Mouse (Mus musculus): Measurements from ENCODE around the gene Nepro.
A peak's percentile ranks its signal among the peaks of the same experiment; 100 is the strongest.

The Nepro gene

DNA sequence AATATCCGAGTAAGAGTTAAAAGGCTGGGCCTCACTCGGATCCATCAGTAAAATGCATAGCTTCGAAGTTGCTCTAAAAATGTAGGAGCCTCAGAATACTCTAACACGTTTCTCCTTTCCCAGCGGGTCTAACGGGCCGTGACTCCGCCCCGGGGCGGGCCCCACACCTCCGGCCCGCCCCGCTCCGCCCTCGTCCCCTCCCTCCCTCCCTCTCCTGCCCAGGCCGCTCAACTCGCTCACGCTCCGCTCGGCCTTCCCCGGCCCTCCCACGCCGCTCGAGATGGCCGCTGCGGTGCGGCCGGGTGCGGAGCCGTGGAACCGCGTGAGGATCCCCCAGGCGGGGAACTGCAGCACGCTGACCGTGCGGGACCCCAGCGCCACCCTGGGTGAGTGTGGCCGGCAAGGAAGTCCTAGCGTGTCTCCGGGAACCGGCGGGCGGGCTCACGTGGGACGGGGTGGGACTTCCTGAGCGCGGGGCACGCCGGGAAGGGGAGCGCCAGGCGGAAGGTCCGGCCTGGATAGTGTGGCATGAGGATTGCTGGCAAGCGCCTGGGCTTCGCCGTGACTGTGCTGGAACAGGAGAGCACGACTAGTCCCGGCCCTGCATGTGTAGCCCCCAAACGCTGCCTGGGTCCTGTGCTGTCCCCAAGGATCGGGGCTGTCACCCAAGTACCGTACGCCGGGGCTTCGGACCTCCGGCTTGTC is at the start of gene Nepro:
Nepro (plus strand) TSS at position 219 of the 705 bp plus-strand sequence.
- DNase-seq, result peak; percentile 95

DNA sequence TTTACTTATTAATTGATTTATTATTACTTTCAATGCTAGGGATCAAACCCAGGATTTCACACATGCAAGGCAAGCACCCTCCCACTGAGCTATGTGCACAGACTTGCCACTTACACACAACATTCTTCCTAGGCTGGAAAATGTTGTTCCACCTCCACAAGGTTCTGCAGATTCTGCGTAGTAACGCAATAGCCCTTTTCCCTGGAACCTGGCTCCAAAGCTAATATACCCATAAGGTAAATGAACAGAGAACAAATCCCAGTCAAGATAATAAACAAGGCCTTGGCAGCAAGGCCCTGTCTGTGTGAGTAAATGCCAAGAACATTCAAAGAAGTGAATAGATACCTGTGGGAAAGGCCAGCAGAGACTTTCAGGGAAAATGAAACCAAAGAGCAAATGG is 47.7 kb upstream of the Nepro start:
- no peak for DNase-seq

DNA sequence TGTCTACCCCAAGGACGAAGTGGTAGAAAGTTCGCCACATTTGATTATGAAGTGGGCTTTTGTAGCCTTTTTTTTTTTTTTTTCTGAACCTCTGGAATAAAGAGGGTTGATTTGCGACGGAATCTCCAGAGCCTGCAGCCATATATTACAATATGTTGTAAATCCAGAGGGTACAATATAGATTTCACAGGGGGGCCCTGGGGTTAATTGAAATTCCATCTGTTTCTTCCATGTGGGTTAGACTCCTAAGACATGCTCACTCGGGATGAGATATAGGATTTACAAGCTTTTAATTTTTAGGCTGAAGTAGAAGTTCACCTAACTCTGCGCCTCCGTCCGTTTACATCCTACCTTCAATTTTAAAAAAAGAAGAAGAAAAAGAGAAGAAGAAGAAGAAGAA is 45.0 kb upstream of the Nepro start:
- no peak for DNase-seq

DNA sequence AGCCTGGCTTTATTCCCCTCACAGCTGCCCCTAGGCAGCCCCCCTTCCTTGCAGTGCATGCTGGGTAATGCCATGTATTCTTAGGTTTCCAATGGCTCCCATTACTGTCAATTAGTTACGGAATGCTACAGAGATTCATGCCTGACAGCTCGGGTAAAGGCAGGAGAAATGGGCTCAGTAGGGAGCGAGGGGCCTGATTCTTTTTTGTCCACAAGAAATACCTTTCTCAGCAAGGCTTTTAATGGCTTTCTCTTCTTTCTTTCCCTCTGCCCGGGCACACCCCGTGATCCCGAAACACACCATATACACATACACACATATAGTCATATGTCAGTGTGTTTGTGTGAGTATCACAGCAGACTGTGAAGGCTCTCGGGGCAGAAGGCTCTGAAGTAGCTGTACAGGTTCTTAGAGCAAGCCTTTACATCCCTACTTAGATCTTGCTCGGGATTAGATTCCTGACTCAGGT is 44.6 kb upstream of the Nepro start:
- no peak for DNase-seq

DNA sequence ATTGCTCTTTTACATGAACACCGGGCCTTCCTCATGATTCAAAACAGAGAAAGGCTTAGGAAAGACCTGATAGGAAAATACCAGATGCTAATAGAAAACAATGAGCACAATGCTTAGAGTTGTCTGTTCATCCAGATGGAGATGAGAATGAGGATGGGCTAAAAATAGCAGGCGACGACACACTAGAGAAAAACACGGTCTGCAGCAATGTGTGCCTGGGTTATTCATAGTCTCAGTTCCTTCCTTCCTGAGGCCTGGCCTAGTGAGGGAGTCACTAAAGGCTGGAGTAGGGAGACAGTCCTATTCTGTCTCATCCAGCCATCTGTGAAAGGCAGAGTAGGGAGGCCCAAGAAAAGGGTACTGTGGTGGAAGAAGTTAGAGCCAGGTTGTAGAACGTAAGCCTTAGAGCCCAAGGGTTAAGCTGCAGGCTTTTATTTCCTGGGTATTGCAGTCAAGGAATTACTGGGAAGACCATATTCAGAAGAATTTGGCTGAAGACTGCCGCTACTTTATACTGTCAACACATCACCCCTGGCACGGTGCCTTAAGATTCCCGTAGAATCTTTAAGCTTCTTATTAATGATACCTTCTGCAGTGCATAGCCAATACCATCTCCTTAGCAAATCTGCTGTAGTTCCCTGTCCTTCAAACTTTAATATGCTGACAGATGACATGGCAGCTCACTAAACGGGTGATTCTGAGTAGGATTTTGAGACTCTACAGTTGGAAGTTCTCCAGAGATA is 43.2 kb upstream of the Nepro start:
- DNase-seq, result no peak

DNA sequence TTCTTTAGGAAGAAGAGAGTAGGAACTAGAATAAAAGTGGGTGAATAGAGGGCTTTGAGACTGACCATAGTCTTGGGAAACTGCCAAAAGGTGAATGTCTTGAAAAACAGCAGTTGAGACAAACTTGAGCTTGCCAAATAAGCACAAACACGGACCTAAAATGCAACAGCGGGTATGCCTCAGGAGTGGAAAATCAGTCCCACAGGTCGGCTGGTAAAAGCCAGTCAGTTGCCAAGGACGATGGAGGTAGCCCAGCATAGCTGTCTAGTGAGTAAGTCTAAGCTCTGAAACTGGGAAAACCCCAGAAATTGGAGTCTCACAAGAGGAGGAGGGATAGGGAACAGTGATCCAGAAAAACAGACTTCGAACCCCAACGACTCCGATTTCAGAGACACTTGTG is 39.5 kb upstream of the Nepro start:
- DNase-seq, result no peak

DNA sequence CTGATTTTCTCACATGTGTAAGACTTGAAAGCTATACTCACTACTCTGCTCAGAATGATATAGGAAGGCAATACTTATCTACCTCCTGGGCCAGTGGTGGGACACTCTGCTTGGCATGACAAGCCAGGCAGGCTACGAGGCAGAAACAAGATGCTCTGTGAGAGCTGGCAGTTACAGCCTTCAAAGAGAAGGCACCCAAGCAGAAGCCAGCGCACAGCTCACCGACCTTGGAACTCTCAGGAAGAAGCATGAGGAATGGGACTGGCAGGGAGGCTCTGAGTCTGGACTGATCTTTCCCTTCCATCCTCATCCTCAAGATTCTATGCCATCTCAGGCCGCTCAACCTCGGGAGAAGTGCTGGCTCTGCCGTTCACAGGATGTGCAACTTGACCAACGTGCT is 38.7 kb upstream of the Nepro start:
- DNase-seq, result no peak

DNA sequence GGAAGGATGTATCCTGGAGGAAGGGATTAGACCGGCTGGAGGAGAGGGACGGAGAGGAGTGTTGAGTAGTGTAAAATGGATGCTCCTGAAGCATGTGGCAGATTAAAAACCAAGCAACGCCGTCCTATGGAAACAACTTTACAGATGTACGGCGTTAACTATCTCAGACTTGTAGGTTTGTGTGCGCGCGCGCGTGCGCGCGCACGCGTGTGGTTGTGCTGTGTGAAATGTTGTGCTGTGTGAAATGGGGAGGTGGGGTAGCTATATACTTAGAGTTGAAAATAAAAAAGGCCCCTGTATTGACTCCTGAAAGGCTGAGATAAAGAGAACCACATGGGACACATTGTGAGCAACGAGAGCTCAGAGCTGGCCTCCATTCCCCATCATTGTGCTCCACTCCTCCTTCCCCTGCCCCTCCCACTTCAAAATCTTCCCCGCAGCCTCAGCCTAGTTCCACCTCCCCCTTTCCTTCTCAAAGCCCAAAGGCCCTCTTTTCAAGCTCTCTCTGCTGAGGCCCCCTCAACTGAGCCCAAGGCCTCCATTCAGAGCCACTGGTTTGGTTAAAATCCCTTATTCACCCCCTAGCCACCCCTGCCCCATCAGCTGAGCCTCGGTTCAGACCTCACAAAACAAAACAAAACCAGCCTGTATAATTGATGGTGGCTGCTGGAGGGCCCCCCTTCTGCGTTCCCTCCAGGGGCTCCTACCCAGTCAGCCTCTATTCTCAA is 36.9 kb upstream of the Nepro start:
- no peak for DNase-seq

DNA sequence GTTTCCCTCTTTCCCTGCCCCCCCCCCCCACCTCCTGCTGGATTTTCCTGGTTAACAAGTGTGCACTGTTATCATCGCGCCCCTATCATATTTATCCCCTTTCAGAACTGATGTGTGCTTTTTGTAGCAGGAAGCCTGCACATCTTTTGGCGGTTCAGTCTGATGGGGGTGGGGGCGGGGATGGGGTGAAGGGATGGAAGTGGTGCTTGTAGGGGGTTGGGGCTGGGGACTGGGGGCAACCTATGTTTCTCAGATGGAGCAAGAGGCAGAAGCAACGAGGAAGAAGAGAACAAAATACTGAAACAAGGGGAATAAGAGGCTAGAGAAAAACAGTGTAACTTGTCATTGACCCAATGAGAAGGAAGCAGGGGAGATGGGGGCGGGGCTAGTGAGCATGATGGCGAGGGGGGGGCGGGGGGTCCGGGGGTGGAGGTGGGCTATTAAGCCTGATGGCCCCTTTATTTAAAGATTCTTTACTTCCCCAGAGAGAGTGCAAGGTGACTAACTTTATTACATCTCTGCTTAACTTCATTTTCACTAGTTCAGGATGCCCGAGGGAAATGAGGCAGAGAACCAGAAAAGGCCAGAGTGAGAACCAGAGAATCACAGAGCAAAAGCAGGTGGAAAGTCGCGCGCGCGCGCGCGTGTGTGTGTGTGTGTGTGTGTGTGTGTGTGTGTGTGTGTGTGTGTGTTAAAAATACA is 36.2 kb upstream of the Nepro start:
- no peak for DNase-seq

DNA sequence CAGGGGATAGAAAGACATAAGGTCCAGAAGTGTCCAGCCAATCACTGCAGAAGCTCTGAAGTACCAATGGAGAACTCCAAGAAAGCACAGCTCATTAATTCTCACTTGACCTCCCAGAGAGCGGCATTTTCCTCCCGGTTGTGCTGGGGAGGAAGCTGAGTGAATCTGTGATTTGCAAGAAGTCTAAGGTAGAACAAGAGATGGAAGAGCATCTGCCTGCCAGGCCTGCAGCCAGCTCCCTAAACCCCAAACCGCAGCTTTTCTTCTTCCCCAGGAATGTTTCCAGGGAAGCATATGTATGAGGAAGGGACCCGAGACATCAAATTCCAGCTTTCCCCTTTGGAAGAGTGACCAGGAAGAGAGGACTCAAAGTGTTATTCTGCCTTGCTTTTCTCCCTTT is 35.6 kb upstream of the Nepro start:
- DNase-seq, result no peak

DNA sequence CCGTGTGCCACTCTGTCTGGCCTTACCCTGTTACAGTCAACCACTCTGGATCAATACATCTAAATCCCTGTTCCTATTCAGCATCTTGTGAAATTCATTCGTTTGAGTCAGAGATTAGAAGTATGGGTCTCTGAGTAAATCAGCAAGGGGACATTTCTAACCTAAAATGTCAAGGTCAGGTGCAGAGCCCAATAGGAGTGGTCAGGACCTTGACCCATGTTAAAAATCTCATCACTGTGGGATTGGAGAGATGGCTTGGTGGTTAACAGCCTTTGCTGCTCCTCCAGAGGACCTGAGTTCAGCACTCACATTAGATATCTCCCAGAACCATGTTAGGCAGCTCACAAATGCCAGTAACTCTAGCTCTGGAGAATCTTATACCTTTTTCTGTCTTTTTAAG is 33.6 kb upstream of the Nepro start:
- DNase-seq, result no peak

DNA sequence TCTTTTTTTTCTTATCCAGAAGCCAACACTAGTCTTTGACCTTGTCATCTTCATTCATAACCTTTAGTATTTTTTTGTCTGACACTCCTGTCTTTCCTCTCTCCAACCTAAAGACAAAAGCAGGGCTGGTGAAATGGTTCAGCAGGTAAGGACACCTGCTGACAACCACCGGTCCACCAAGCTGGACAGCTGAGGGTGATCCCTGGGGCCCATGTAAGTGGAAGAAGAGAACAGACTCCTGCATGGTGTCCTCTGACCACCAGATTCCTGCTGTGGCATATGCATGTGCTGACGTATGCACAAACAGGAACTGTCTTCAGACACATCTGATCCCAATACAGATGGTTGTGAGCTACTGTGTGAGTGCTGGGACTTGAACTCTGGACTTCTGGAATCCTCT is 33.0 kb upstream of the Nepro start:
- DNase-seq, result no peak

DNA sequence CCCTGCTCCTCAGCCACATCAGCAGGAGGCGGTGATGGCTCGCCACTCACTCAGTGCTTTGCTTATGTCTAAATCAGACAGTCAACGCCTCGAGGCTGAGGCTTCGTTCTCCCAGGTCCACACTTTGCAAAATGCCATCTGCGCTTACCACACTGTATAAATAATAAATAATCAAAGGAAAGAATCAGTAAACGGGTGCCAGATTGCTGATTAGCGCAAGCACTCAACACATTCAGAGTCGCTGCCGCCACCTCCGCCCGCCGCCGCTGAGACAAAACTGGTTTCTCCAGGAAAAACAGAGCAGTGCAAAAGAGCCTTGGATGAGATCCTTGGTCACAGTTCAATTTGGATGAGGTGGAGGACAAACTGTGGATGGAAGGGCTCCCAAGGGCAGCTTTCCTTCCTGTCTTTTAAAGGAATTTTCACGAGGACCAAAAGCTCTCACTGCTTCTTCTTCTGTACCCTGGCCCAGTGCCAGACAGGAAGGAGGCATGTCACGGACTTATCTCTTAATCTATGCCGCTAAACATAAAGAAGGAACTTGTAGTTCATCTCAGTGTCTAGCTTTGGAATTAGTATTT is 32.5 kb upstream of the Nepro start:
- DNase-seq, result peak; percentile 65

DNA sequence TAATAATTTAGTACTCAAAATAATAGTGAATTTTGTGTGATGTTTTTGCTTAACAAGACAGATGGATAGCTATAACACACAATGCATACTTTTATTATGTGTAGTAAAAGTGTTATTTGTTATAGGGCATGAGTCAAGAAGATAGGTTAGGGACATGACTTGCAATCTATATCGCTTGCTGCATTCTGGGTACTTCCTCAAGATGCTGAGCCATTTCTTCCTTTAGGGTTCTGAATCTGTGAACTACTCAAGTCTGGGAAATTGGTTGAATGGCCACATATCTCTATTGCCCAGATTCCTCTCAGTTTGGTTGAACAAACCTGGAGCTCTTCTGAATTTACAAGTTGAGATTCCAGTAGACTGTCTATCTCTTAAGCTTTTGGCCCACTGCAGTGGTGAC is 31.6 kb upstream of the Nepro start:
- DNase-seq, result no peak

DNA sequence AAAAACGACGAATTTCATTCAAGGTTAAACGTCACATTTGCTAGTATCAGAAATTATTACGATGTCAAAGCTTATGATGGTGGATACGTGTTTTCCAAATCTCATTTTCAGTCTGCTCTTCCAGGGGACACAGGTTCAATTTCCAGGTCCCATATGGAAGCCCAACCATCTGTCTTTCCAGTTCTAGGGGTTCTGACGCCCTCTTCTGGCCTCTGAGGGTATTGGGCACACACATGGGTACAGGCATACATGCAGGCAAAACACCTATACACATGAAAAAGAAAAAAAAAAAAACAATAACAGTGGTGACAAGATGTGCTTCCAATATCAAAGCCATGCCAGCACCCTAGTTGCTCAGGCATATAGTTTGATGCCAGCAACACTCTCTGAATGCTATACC is 30.4 kb upstream of the Nepro start:
- no peak for DNase-seq

DNA sequence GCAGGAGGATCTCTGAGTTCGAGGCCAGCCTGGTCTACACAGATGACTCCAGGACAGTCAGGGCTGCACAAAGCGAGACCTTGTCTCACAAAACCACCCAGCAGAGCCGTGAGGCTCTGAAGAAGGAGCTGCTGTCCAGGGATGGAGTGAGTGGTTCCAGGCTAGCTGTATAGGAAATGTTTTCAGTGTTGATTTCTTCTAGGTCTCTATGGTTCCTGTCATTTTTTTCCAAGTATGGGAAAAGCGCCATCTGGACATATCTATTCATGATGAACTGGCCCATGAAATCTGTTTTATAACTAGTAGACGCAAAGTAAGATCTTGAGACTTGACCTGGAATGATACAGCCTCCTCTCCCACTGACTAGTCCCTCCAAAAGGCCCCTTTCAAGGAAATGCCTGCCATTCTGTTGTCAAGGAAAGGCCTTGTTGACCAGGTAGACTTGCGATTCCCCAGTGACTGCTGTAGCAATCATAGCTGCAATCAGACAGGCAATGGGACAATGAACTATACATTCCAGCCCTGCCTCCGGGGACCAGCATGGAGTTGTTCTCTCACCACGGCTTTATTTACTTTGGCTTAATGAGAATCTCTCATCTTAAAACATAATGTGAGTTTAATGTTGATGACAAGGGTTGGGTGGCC is 28.8 kb upstream of the Nepro start:
- DNase-seq, result no peak

DNA sequence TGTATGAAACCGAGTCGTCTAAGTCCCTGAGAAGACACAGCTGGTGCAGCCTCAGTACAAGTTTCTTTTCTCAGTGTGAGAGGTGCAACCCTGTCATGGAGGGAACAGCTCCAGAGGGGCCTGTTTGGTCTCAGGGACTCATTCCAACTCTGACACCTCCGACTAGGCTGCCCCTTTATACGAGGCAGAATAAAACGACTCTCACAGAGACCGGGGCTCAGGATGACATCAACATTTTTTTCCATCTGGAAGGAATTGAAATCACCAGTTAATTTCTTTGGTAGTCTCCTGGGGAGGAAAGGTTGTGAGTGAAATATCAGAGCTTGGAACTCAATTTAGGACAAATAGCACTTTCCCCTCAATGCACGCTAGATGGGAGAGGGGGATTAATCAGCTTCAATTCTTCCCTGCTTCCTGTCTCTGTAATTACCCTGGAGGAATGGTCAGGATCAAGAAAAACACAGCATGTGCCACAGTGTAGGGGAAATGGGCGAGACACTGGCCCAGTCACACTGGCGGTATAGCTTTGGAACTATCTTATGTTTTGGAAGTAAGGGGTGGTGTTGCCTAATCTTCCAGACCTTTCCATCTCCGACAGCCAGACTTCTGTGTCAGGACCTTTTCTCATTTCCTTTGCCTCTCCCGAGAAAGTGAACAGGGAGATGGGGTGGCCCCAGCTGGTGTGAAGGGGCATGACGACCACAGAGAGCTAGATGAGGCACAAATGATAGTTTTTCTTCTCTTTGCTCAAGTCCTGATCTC is 28.1 kb upstream of the Nepro start:
- no peak for DNase-seq

DNA sequence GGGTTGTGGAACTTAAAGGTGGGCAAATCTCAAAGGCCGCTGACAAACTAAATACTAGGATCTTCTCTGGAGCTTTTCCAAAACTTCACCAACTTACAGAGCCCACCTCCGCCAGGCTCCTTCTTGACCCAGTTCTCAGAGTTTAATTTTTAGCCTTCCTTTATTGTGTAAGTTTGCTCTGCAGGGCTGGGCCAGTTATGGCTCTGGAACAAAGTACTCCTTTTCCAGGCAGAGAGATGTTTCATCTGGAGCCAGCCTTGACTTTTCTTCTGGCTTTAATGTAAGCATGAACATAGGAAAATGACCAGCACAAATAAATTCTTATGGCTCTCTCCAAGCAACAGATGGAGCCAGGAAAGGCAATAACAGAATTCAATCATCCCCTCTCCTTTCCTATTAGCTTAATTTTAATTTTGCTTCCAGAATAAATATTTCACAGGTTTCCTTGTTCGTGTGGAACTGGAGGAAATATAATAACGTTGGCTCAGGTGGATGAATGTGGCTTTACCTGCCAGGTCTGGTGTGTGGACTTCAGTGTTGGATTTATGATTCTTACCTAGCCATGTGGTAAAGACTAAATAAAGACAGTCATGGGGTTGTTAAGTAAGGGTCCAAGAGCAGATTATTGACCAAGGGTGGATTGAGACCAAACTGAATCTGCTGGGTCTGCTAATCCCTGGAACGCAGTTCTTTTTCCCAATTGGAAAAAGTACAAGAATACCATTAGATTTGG is 26.5 kb upstream of the Nepro start:
- no peak for DNase-seq

DNA sequence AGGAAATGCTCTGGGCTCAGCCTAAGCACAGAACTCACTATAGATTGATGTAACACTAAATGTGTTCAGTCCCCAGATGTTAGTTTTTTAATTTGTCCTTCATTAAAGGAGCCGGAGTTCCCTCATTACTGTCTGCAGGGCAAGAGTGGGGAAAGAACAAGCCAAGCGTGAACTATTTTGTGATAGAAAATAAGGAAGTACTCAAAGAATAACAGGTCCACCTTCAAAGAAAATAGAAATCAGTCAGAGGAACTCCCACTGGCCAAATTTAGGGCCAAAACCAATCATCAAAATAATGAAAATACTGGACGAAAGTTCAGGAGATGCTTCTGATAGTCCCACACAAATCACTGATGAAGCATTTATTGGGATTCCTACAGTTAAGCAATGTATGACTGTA is 22.9 kb upstream of the Nepro start:
- no peak for DNase-seq

DNA sequence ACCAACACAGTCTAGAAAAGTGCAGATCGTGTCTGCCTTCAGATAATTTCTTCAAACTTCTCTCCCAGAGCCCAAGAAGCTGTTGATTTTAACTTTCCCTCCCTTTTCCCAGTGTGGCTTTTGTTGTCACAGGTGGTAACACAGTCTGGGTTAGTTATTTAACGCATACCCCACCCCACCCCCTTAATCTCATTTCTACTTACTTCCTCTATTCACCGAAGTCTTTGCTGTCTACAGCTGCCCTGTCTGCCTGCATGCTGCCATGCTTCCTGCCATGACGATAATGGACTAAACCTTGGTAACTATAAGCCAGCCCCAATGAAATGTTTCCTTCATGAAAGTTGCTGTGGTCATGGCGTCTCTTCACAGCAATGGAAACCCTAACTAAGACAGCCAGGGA is 21.8 kb upstream of the Nepro start:
- no peak for DNase-seq

DNA sequence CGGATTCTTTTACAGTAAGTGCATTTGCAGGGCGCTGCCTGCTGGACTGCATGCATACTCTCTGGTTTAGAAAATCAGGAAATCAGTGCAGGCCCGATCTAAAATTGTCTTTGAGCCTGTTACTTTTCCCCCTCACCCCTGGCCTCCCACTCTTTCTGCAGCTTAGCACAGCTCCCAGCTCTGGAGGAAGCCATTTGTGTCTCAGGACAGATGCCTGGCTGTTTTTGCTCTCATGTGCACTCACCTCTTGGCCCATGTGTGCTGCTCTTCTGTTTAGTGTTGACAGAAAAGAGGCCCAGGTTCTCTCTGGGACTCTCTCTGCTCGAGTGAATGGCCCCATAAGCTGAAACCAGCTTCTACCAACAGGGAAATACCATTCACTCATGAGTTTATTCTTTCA is 20.6 kb upstream of the Nepro start:
- DNase-seq, result no peak
